Mouse (Mus musculus) C2C12 (cell line): Measurements from ENCODE around the gene Prr5.
"Not testable (repeated sequence)": the region's sequence is repeated elsewhere in the genome, so short reads cannot be mapped to it uniquely, and the experiment has no call there.

Source experiments
- CEBPB ChIP-seq: IDR thresholded peaks from one replicate; pipeline ENCODE4 v1.6.1; 2011; ENCODE audit warnings: low read depth, mild to moderate bottlenecking, control low read depth, moderate library complexity
- CTCF ChIP-seq: IDR thresholded peaks from one replicate; pipeline ENCODE4 v1.5.1; 2011; ENCODE audit not compliant: control insufficient read depth, insufficient read depth, insufficient read length
- FOSL1 ChIP-seq: IDR thresholded peaks from one replicate; pipeline ENCODE4 v1.8.0; 2011; ENCODE audit warnings: mild to moderate bottlenecking, low read length; ENCODE audit not compliant: poor library complexity, insufficient read depth, severe bottlenecking
- MAX ChIP-seq: IDR thresholded peaks from one replicate; pipeline ENCODE4 v1.6.1; 2011; ENCODE audit warnings: mild to moderate bottlenecking, control low read depth
- MYOD1 ChIP-seq: IDR thresholded peaks from one replicate; pipeline ENCODE4 v1.6.1; 2011; ENCODE audit warnings: low read depth; ENCODE audit not compliant: control insufficient read depth, insufficient read length
- MYOG ChIP-seq: IDR thresholded peaks from one replicate; pipeline ENCODE4 v1.6.1; 2011; ENCODE audit not compliant: control insufficient read depth, insufficient read length; ENCODE audit errors: extremely low read depth
- USF1 ChIP-seq: IDR thresholded peaks from one replicate; pipeline ENCODE4 v1.6.1; 2011; ENCODE audit warnings: low read depth, mild to moderate bottlenecking, control low read depth, moderate library complexity

DNA sequence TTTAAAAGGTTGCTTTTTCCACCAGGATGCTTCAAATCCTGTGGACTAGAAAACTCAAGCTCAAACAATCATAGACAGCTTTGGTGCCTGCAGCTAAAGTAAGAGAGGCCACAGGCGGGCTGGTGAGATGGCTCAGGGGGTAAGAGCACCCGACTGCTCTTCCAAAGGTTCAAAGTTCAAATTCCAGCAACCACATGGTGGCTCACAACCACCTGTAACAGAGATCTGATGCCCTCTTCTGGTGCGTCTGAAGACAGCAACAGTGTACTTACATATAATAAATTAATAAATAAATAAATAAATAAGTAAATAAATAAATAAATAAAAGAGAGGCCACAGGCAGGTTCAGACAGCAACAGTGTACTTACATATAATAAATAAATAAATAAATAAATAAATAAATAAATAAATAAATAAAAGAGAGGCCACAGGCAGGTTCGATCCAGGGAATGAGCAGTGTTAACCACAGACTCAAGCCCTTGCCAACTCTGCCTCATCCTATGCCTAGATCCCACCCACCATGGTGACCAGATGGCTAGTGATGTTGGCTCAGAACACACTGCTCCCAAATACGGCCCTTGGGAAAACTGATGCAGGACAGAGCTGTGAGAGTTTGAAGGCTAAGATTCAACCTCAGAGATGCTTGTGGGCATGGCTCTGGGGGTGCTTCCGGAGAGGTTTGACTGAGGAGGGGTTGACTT is 48.3 kb downstream of the Prr5 start:
- not testable (repeated sequence) for TF ChIP-seq CTCF, MAX, CEBPB, MYOD1, USF1, MYOG, FOSL1
